Mouse (Mus musculus) MEL (cell line): ENCODE results near the gene Pin1. TPM values are rescaled to one million over a fixed set of nuclear protein-coding genes. Genes with fewer than 3 reads are reported as not detected.

Experiments
- DNase-seq: peaks from one replicate; pipeline ENCODE4 v3.0.0; 2011; ENCODE audit warnings: low read depth, low spot score
- H3K27ac ChIP-seq: 2 replicates; pipeline ENCODE4 v1.5.1; 2012; ENCODE audit warnings: low read depth, mild to moderate bottlenecking, control low read depth, low read length, moderate library complexity; ENCODE audit not compliant: control insufficient read depth
- H3K27me3 ChIP-seq, 2 experiments: fragments of 150-350 bp in 1 of 2; sonication (generic) in 1 of 2; 2 replicates each; pipeline ENCODE4 v1.6.1; 2012; ENCODE audit warnings: low read length in 2 of 2, mild to moderate bottlenecking in 2 of 2, improper control_type of control experiment in 1 of 2, moderate library complexity in 1 of 2; ENCODE audit not compliant: insufficient read depth in 2 of 2, control insufficient read depth in 1 of 2
- H3K36me3 ChIP-seq, 2 experiments: 2 replicates each; pipeline ENCODE4 v1.6.1; 2012 to 2014; ENCODE audit warnings: low read length in 2 of 2, improper control_type of control experiment in 1 of 2, inconsistent platforms in 1 of 2, mild to moderate bottlenecking in 1 of 2; ENCODE audit not compliant: insufficient read depth in 2 of 2, control insufficient read depth in 1 of 2
- H3K4me1 ChIP-seq, 2 experiments: fragments of 150-350 bp in 1 of 2; sonication (generic) in 1 of 2; 2 replicates each; pipeline ENCODE4 v1.6.1; 2012; ENCODE audit warnings: low read length in 2 of 2, improper control_type of control experiment in 1 of 2, mild to moderate bottlenecking in 1 of 2; ENCODE audit not compliant: insufficient read depth in 2 of 2, control insufficient read depth in 1 of 2
- H3K4me3 ChIP-seq, 2 experiments: fragments of 150-350 bp in 1 of 2; sonication (generic) in 1 of 2; 2 replicates each; pipeline ENCODE4 v1.5.1; 2012; ENCODE audit warnings: low read depth in 2 of 2, low read length in 2 of 2, mild to moderate bottlenecking in 2 of 2, moderate library complexity in 2 of 2, control low read depth in 1 of 2, improper control_type of control experiment in 1 of 2; ENCODE audit not compliant: control insufficient read depth in 1 of 2, insufficient read depth in 1 of 2
- H3K79me2 ChIP-seq: 2 replicates; pipeline ENCODE4 v1.6.1; 2012; ENCODE audit warnings: mild to moderate bottlenecking, low read length, moderate library complexity; ENCODE audit not compliant: control insufficient read depth, poor library complexity, insufficient read depth
- H3K9ac ChIP-seq: 2 replicates; pipeline ENCODE4 v1.6.1; 2012; ENCODE audit warnings: low read depth, mild to moderate bottlenecking, control low read depth, low read length, moderate library complexity; ENCODE audit not compliant: control insufficient read depth, poor library complexity, severe bottlenecking
- H3K9me3 ChIP-seq: fragments of 150-350 bp; sonication (generic); replicated peaks from 2 replicates; pipeline ENCODE4 v1.6.1; 2012; ENCODE audit warnings: mild to moderate bottlenecking, low read length, improper control_type of control experiment, moderate library complexity; ENCODE audit not compliant: insufficient read depth
- CHD1 ChIP-seq: IDR thresholded peaks from 2 replicates; pipeline ENCODE4 v1.6.1; 2012; ENCODE audit warnings: low read depth, mild to moderate bottlenecking, inconsistent platforms, low read length, improper control_type of control experiment
- CHD2 ChIP-seq: IDR thresholded peaks from 2 replicates; pipeline ENCODE4 v1.6.1; 2011; ENCODE audit warnings: low read length, improper control_type of control experiment
- E2F4 ChIP-seq: IDR thresholded peaks from 2 replicates; pipeline ENCODE4 v1.6.1; 2011; ENCODE audit warnings: low read depth, low read length, improper control_type of control experiment, borderline replicate concordance
- ELF1 ChIP-seq: IDR thresholded peaks from 2 replicates; pipeline ENCODE4 v1.6.1; 2014; ENCODE audit warnings: low read depth, mild to moderate bottlenecking, inconsistent platforms, low read length, improper control_type of control experiment, moderate library complexity
- EP300 ChIP-seq, 2 experiments: IDR thresholded peaks; 2 replicates each; pipeline ENCODE4 v1.6.1; 2011; ENCODE audit warnings: improper control_type of control experiment in 2 of 2, low read length in 2 of 2, low read depth in 1 of 2, mild to moderate bottlenecking in 1 of 2
- ETS1 ChIP-seq: IDR thresholded peaks from 2 replicates; pipeline ENCODE4 v1.6.1; 2012; ENCODE audit warnings: low read depth, mild to moderate bottlenecking, inconsistent platforms, low read length, improper control_type of control experiment, moderate library complexity
- GABPA ChIP-seq: IDR thresholded peaks from 2 replicates; pipeline ENCODE4 v1.6.1; 2012; ENCODE audit warnings: low read depth, mild to moderate bottlenecking, inconsistent platforms, low read length, improper control_type of control experiment, moderate library complexity
- GATA1 ChIP-seq: IDR thresholded peaks from 2 replicates; pipeline ENCODE4 v1.6.1; 2011; ENCODE audit warnings: low read depth, low read length, improper control_type of control experiment
- HCFC1 ChIP-seq: IDR thresholded peaks from 2 replicates; pipeline ENCODE4 v1.6.1; 2012; ENCODE audit warnings: low read depth, mild to moderate bottlenecking, inconsistent platforms, low read length, improper control_type of control experiment, moderate library complexity
- JUND ChIP-seq: IDR thresholded peaks from 2 replicates; pipeline ENCODE4 v1.6.1; 2011; ENCODE audit warnings: low read depth, mild to moderate bottlenecking, improper control_type of control experiment, low read length
- MAFK ChIP-seq: IDR thresholded peaks from 2 replicates; pipeline ENCODE4 v1.6.1; 2011; ENCODE audit warnings: low read depth, mild to moderate bottlenecking, low read length, improper control_type of control experiment, borderline replicate concordance
- MAX ChIP-seq: IDR thresholded peaks from 2 replicates; pipeline ENCODE4 v1.6.1; 2011; ENCODE audit warnings: low read length, improper control_type of control experiment
- MXI1 ChIP-seq: IDR thresholded peaks from 2 replicates; pipeline ENCODE4 v1.6.1; 2011; ENCODE audit warnings: mild to moderate bottlenecking, low read depth, low read length, improper control_type of control experiment
- MYC ChIP-seq: IDR thresholded peaks from 2 replicates; pipeline ENCODE4 v1.6.1; 2011; ENCODE audit warnings: low read depth, mild to moderate bottlenecking, low read length, improper control_type of control experiment, moderate library complexity
- NRF1 ChIP-seq: IDR thresholded peaks from 2 replicates; pipeline ENCODE4 v1.6.1; 2014; ENCODE audit warnings: low read depth, mild to moderate bottlenecking, inconsistent platforms, low read length, improper control_type of control experiment, moderate library complexity; ENCODE audit not compliant: poor library complexity, insufficient read depth, severe bottlenecking
- POLR2A ChIP-seq, 2 experiments: IDR thresholded peaks; 2 replicates each; pipeline ENCODE4 v1.6.1; 2011 to 2012; ENCODE audit warnings: low read length in 2 of 2, mild to moderate bottlenecking in 2 of 2, control low read depth in 1 of 2, improper control_type of control experiment in 1 of 2, low read depth in 1 of 2, moderate library complexity in 1 of 2; ENCODE audit not compliant: control insufficient read depth in 1 of 2, insufficient read depth in 1 of 2, poor library complexity in 1 of 2
- POLR2AphosphoS5 ChIP-seq: IDR thresholded peaks from 2 replicates; pipeline ENCODE4 v1.6.1; 2012; ENCODE audit warnings: low read depth, borderline replicate concordance, mild to moderate bottlenecking, inconsistent platforms, low read length, moderate library complexity, mixed read lengths
- SIN3A ChIP-seq: IDR thresholded peaks from 2 replicates; pipeline ENCODE4 v1.6.1; 2012; ENCODE audit warnings: low read length, improper control_type of control experiment, inconsistent platforms
- TAL1 ChIP-seq: IDR thresholded peaks from 2 replicates; pipeline ENCODE4 v1.6.1; 2012; ENCODE audit warnings: mild to moderate bottlenecking, inconsistent platforms, low read length, moderate library complexity, mixed read lengths
- TBP ChIP-seq: IDR thresholded peaks from 2 replicates; pipeline ENCODE4 v1.8.0; 2011; ENCODE audit warnings: low read depth, low read length, improper control_type of control experiment
- TCF12 ChIP-seq: IDR thresholded peaks from 2 replicates; pipeline ENCODE4 v1.6.1; 2014; ENCODE audit warnings: low read depth, mild to moderate bottlenecking, inconsistent platforms, low read length, improper control_type of control experiment, moderate library complexity
- UBTF ChIP-seq: IDR thresholded peaks from 2 replicates; pipeline ENCODE4 v1.6.1; 2012; ENCODE audit warnings: low read depth, mild to moderate bottlenecking, inconsistent platforms, low read length, improper control_type of control experiment, moderate library complexity, borderline replicate concordance; ENCODE audit not compliant: insufficient read depth
- ZC3H11A ChIP-seq: IDR thresholded peaks from 2 replicates; pipeline ENCODE4 v1.6.1; 2012; ENCODE audit warnings: low read depth, mild to moderate bottlenecking, inconsistent platforms, low read length, improper control_type of control experiment
- ZNF384 ChIP-seq: IDR thresholded peaks from 2 replicates; pipeline ENCODE4 v1.6.1; 2012; ENCODE audit warnings: low read depth, mild to moderate bottlenecking, inconsistent platforms, low read length, improper control_type of control experiment
- polyA plus RNA-seq, 2 experiments: library from polyadenylated mRNA; stranded (reverse) in 1 of 2; unstranded in 1 of 2; fragments of >175 nt in 1 of 2; fragments of >200 nt in 1 of 2; gene quantifications; 2 replicates each; pipeline versions ENCODE4 v1.2.1 to v1.2.4; 2012; ENCODE audit warnings: low replicate concordance in 2 of 2, low read depth in 1 of 2; ENCODE audit not compliant: insufficient read length in 2 of 2, insufficient read depth in 1 of 2, missing spikeins in 1 of 2
- total RNA-seq: library from RNA; depleted of rRNA; stranded (reverse); fragments of 300-350 nt; gene quantifications from 2 replicates; pipeline ENCODE4 v1.2.3, GENCODE M21; 2012

Gene Pin1
- total and polyA plus RNA-seq, 3 experiments, result 136 to 202 (median 201) TPM

DNA sequence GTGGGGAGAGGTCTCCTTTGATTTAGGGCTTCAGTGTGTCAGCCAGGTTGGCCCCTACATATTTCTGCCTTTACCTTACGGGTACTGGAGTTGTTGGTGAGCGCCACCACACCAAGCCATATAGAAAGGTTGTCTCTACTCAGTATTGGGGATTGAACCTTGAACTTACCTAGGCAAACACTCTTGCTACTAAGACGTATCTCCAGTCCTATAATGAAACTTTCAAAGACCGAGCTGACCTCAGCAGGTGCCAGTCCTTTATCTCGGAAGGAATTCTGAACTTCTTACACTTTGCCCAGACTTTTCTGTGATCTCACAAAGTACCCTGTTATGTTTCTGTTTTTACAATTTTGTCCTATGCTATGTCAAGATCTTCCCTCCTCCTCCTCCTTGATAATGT lies 39.9 kb upstream of the Pin1 start:
- Histone ChIP-seq H3K27me3 (no peaks in the 10 kb centered on the region), H3K79me2 (peaks cover 3% of the 10 kb centered on the region; the same call in 1 of the 2 replicates), H3K9me3 (no peaks in the 10 kb centered on the region), H3K36me3 (peaks cover 0 to 6% of the 10 kb centered on the region in 2 experiments; a peak in 2 of 4 replicates), H3K9ac (no peak overlapping the region), H3K27ac (no peak overlapping the region), H3K4me1 (no peaks in the 10 kb centered on the region), H3K4me3 (no peak overlapping the region)
- DNase-seq, result no peak
- TF ChIP-seq UBTF, result no peak
- TF ChIP-seq TAL1, result no peak
- no peak for TF ChIP-seq JUND
- no peak for TF ChIP-seq MAFK
- no peak for TF ChIP-seq POLR2AphosphoS5
- TF ChIP-seq GATA1, result no peak
- no peak for TF ChIP-seq CHD1
- no peak for TF ChIP-seq ETS1
- no peak for TF ChIP-seq MAX
- TF ChIP-seq ELF1, result no peak
- no peak for TF ChIP-seq TBP
- TF ChIP-seq MYC, result no peak
- no peak for TF ChIP-seq NRF1
- TF ChIP-seq POLR2A (IDR thresholded peaks at IDR 0.05; ENCODE audit: control insufficient read depth in 1 of 2, insufficient read depth in 1 of 2, low read depth in 1 of 2, low read length in 2 of 2, poor library complexity in 1 of 2), result no peak
- TF ChIP-seq TCF12, result no peak
- no peak for TF ChIP-seq MXI1
- TF ChIP-seq ZNF384, result no peak
- TF ChIP-seq ZC3H11A, result no peak

DNA sequence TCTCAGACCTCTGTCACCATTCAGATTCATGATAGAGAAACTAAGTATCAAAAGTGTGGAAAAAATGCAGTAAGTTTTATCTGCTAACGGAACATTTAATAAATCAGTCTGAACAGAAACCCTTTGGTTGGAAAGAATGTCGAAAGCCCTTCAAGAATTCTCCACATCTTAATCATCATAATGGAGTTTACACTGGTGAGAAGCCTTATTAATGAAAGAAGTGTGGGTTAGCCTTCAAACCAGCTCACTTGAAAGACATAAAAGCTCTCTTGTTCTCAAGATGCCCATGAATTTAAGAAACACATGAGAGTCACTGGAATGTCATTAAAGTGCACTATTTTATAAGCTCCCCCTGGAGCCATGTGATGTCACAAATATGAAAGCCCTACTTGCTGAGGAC lies 35.2 kb upstream of the Pin1 start:
- DNase-seq, result no peak
- H3K27ac ChIP-seq, result no peak overlapping the region
- H3K4me3 ChIP-seq, result no peak overlapping the region
- no peak overlapping the region for H3K9ac ChIP-seq
- TF ChIP-seq E2F4 (no peak), ZC3H11A (no peak), EP300 (IDR thresholded peaks at IDR 0.05; ENCODE audit: low read depth in 1 of 2, low read length in 2 of 2) (no peak), GATA1 (no peak), HCFC1 (no peak), TAL1 (no peak), GABPA (no peak), CHD2 (no peak), SIN3A (no peak)
- H3K36me3 ChIP-seq, result no peaks in the 10 kb centered on the region
- H3K79me2 ChIP-seq, result no peaks in the 10 kb centered on the region
- no peaks in the 10 kb centered on the region for H3K4me1 ChIP-seq
- no peaks in the 10 kb centered on the region for H3K9me3 ChIP-seq
- H3K27me3 ChIP-seq, result no peaks in the 10 kb centered on the region
